Mouse (Mus musculus) monocyte, adult 2 months (primary cell): ENCODE data around the gene E130218I03Rik.

Source experiments
- DNase-seq, 2 experiments: peaks; one replicate each; pipeline ENCODE4 v3.0.0; 2022; ENCODE audit warnings: low spot score in 2 of 2, low read depth in 1 of 2

E130218I03Rik gene

DNA sequence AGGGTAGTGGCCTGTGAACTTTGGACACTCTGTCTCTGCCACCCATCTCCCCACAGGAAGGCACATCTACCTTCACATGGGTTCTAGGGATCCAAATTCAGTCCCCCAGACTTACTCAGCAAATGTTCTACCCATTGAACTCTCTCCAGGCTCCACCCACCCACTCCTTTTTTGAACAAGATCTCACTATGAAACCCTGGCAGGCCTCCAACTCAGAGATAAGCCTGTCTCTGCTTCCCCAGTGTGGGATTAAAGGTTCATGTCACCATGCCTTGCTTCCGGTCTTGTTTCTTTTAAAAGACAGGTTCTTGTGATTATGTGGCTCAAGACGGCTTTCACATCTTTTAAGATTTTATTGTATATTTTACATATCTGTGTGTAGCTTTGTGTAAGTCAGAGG, 41.5 kb downstream of the E130218I03Rik start:
- DNase-seq = no peak

DNA sequence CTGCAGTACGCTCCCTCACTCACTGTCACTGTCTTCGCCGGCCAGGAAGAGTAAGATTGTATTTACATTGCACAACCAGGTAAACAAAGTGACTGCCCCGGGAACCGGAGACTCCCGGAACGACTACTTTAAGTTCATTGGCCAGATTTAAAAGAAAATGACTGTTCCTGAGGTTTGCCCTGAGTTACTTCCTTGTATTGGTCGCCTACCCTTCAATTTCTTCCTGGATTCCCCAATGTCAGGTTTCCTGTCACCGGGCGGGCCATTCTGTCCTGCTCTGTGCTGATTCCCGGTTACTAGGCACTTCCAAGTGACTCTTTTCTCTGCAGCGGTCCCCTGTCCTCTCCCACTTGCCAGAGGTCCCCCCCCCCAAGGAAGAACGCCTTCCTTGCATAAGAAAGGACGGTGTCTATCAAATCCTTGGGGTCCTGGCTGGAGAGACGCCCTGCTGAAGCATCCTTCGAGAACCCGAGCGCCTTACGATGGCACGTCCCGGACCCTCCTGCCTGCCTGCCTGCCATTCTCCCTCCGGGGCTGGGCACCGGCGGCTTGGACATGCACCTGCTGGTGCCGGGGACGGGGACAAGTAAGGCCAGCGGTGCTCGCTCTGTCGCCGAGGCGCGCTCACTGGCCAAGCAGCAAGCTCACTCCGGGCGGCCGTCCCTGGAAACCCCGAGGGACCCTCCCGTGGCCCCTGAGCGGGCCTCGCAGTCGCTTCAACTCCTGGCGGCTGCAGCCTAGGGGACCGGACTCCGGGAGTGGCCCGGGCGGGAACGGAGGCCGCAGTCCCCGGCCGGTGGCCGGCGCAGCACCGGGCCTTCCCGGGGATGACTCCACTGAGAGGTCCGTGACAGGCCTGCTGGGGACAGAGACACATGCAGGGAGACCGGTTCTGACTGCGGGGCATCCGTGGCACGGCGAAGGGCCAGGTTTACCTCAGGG, 43.0 kb downstream of the E130218I03Rik start:
- no peak for DNase-seq

DNA sequence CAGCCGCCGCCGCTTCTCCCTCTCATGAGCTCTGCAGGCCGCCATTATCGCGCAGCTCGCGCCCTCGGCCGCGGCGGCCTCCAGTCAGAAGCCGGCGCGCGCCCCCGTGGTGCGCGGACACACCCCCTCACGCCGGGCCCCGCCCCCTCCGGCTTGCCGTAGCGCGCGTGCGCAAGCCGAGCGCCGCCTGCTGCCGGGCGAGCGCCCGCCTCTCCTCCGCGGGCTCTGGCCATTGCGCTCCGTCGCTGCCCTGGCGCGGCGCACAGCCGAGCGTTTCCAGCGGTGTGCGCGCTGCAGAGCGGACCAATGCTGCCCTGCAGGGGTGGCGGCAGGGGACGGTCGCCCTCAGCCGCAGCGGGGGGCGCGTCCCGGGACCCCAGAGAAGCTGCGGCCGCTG, 43.7 kb downstream of the E130218I03Rik start:
- peak; percentile 88 to 96 for DNase-seq

GRCm38 (mm10) chr4:134287575-134288025, 44.1 kb downstream of the E130218I03Rik start, which contains the start of gene Pdik1l:
Gene Pdik1l, minus strand, starts transcription at chr4:134287895.
- peak in 1 of 2 experiments; percentile 38 for DNase-seq

DNA sequence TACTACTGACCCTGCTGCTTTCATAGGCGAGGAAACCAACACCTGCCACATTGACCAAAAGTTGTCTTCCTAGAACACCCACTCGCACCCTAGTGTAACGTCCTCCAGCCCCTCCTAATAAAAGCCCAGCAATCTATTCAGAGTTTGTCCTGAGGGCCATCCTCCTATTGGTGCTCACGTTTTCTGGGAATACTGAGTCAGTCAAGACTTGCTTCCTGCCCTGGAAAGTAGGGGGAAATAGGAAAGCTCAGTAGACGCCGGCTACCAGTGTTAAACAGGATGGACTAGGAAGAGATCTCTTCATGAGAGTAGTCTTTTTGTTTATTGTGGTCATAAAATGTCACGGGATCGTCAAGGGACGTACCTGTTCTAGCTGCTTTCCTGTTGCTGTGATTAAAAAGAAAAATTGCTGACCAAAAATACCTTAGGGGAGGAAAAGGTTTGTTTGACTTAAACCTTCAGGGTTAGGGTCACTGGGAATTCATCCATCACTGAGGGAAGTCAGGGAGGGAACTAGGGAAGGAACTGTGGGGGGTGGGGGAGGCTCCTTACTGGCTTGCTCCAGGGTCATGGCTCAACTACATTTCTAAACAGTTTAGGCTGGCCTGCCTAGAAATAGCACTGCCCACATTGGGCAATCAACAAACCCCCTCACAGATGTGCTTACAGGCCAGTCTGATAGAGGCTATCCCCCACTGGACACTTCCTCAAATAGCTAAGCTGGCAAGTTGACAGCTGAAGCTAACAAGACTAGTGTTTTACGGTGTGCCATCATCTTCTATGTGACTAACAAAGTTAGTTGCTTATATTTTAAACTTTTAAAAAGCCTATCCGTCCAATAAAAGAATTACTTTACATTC, 45.2 kb downstream of the E130218I03Rik start:
- no peak for DNase-seq

DNA sequence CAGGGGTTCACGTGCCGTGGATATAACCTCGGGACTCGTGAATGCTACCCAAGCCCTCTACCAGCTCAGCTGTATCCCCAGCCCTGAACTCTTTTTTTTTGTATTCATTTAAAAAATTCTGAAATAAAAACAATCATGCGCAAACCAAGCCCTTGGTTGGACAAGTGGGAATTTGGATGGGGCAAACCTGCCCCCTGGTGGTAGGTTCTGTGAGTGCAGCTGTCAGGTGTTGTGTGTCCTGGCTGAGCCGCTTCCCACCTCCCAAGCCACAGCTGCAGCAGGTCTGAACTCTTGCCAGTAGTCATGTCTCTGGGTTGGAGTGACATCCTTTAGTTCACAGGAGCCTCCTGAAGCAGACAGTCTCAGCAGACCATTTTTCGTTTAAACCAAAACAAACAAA, 48.6 kb downstream of the E130218I03Rik start:
- DNase-seq = peak in 1 of 2 experiments; percentile 65

DNA sequence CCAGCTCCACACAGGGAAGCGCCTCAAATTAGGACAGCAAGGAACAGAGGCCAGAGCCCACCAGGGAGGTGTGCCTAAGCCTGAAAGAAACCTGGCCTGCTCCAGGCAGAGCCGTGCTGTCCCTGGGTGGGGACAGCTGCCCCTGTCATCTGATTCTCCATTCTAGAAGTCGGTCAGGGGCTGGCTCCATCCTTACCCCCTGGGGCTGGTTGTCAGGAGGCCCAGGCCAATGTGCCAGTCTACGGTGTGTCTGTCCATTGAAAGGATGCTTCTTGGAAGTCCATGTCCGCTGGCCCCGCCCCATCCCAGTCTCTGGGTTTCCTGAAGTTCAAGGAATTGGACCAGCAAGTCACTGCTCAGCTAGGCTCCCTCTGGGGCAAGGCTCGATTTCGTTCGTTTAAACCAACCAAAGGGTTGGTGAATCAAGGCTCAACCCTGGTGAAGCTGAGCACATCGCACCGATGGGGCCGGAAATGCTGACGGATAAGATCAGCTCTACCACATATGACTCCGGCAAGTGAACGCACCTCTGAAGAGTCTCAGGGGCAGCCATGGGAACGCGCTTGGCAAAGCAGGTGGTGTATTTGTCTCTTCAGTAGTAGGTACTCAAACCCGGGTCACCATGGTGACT, 49.7 kb downstream of the E130218I03Rik start:
- DNase-seq = no peak

DNA sequence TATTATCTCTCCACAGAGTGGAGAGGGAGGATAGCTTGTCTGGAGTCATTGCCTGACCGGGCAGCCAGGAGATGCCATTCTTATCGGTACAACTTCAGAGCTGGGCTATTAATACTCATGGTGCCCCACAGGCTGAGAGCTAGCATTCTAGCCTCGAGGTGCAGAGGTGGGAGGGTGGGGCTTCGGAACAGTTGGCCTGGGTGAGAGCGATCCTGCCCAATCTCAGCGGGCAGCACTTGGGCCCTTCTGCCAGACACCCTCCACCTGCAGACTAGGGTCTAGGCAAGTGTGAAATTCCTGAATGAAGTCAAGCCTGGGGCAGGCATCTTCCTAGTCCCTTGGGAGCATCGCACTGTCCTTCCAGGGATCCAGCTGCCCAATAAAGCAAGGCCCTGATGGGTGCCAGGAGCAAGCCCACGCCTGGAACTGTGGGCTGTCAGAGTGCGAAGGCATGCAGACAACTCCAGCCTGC, 50.3 kb downstream of the E130218I03Rik start:
- DNase-seq = no peak
